Mouse (Mus musculus): ENCODE measurements around the gene Lrrc63.

GRCm38 (mm10) chr14:75035431-75035830 lies 95.2 kb downstream of the Lrrc63 start:
- no peak for TF ChIP-seq POLR2A (IDR thresholded peaks at IDR 0.05; ENCODE audit: borderline replicate concordance, extremely low read depth, insufficient read depth, insufficient read length, poor library complexity, severe bottlenecking)
- peak; percentile 39; the same call in 1 of the 2 replicates for TF ChIP-seq CTCF (IDR thresholded peaks at IDR 0.05; ENCODE audit: borderline replicate concordance, extremely low read depth, insufficient read depth, insufficient read length)
